Mouse (Mus musculus) lung, postnatal 4 days (tissue): ENCODE measurements around the gene Cnn2.
"Not testable (repeated sequence)": the region's sequence is repeated elsewhere in the genome, so short reads cannot be mapped to it uniquely, and the experiment has no call there.

Source experiments
- DNase-seq, 2 experiments: peaks; one replicate each; pipeline ENCODE4 v3.0.0; 2021

Cnn2 gene

GRCm38 (mm10) chr10:80041409-80042060, 53.2 kb downstream of the Cnn2 start:
- DNase-seq = not testable (repeated sequence)

- no peak for DNase-seq
These were observed 55.7 kb downstream of the Cnn2 start for GRCm38 (mm10) chr10:80044087-80044486.

DNA sequence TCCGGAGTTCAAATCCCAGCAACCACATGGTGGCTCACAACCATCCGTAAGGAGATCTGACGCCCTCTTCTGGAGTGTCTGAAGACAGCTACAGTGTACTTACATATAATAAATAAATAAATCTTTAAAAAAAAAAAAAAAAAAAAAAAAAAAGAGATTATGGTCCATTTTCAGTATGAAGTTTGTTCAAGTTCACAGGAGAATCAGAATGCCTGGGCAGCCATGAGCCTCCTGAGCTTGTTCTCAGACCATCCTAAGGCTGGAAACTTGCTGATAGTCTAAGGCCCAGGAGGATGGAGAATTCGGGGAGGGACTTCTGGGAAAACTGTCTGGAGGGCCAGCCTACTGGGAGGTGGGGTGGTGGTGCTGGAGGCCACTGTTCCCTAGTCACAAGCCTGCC, 57.0 kb downstream of the Cnn2 start:
- DNase-seq = not testable (repeated sequence)
